Mouse (Mus musculus): Measurements from ENCODE around the gene Ppa1. TPM values are rescaled to one million over a fixed set of nuclear protein-coding genes. Genes with fewer than 3 reads are reported as not detected.
A peak's percentile ranks its signal among the peaks of the same experiment; 100 is the strongest.

Gene Ppa1
- total RNA-seq, 2 experiments from 2014 or later: 65.3 to 70.5 TPM

DNA sequence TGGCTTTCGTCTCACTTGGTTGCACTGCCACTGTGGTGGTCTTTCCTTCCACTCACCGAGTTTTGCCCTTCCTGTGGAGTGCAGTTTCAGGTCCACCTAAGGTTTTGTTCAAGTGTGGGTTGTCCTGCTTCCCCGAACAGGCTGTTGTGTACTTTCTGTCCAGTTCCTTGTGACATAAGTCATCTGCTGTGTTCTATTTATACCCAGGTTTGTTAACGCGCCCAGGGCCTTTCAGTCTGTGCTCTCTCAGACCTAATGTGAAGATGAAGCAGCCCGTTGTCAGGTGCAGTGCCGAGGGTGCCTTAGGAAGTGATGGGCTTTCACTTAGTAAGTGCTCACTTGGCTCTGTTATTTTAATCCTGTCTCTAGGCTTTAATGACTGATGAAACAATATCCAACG is 41.1 kb downstream of the Ppa1 start:
- DNase-seq: peak in 1 of 2 experiments; percentile 37

DNA sequence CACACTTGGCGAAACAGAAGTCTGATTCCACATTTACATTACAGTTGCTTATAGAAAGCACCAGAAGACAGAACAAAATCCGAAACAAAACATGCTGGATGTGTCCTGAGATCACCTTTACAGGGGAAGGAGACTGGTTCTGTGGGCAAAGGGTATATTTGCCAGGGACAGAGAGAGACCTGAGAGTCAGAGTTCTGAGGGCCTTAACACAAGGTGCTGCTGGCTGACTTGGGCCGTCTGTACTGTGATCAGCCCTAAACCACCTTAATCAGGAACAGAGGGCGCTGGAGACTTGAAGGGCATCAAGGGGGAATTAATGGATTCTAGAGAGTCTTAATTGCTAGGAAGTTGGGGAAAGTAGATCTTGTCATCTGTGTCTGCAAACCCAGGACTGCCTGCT is 45.2 kb downstream of the Ppa1 start:
- intact Hi-C loops (cut with DNase I): no loop called here
- DNase-seq: no peak

More for the DNA sequence above, 41.1 kb downstream of the Ppa1 start:
- intact Hi-C loops (cut with DNase I): no loop called here

DNA sequence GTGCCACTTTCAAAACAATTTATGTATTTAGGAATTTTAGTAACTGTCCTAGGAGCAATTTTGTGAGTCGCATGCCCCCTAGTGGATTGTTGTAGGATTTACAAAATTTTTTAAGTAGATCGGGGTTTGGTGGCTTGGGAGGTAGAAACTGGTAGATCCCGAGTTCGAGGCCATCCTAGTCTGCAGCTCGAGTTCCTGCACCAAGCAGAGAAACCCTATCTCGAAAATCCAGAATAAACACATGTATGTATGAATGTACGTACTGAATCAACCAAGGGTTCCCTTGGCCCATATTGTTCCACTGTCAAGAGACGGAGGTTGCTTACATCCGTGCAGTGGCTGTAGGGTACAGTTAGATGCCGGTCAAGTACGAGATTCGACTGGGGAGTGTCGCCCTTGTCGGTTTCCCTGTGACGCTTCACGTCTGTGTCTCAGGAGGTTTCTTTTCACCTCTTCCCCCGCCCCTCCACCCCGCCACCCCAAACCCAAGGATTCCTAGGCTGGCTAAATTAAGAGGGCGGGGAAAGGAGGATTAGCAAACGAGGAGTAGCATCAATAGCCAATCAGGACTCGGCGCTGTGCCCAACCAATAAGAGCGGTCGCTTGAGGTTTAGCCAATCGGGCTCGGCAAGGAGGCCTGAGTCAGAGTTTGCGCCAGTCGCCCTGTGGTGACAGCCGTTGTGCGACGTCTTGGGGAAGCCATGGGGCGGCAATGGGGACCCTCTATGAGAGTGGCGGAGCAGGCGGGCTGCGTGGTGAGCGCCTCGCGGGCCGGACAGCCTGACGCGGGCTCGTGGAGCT is 46.7 kb downstream of the Ppa1 start, which contains the start of gene Tysnd1:
Tysnd1 (plus strand) TSS at position 645 of the 801 bp plus-strand sequence.
- peak; percentile 93 to 94 for DNase-seq
- intact Hi-C loops (cut with DNase I): no loop called here

DNA sequence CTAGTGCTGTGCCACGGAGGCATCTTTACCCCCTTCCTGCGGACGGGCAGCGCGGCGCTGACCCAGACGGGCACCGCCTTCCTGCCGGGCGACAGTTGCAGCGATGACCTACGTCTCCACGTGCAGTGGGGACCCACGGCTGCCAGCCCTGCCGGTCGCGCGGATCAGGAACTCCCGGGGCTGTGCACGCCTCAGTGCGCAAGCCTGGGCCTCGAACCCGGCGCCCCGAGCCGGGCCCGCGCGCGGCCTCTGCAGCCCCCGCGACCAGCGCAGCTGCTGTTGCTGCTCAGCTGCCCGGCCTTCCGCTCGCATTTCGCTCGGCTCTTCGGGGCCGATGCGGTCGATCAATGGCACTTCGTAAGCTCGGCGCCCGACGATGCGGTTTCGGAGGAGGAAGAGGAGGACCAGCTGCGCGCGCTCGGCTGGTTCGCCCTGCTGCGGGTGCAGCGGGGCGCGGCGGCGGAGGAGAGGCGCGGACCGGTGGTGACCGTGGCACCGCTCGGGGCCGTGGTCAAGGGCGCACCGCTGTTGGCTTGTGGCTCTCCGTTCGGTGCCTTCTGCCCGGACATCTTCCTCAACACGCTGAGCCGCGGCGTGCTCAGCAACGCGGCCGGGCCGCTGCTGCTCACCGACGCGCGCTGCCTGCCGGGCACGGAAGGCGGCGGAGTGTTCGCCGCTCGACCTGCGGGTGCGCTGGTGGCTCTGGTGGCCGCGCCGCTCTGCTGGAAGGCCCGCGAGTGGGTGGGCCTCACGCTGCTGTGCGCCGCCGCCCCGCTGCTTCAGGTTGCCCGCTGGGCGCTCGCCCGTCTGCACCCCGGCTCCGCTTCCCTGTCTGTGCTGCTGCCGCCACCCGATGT is 47.6 kb downstream of the Ppa1 start:
- intact Hi-C loops (cut with DNase I): no loop called here
- DNase-seq: no peak

DNA sequence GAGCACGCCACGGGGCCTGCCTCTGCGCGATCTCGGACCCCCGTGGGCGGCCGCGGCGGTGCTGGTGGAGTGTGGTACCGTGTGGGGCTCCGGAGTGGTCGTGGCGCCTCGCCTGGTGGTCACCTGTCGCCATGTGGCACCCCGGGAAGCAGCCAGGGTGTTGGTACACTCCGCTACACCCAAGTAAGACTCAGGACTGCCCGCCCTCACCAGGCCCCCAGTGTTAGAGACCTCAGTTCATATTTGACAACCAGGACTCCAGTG is 48.1 kb downstream of the Ppa1 start:
- intact Hi-C loops (cut with DNase I): no loop called here
- DNase-seq: no peak

DNA sequence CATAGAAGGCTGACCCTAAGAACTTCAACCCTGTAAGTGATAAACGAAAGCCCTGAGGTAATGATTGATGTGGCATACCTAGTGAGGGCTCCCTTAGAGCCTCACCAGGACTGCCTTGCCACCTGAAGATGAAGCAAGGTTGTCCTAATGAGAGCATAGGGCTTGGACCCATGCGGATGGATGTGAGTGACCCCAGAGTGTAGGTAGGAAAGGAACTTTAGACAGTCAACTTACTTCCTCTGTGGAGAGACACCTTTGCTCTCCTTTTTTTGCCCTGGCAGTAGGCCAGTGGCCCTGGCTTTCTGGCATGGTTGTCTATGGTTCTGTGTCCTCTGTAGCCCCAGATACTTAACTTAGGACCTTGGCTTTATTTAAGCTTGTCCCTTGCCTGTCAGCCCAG is 48.7 kb downstream of the Ppa1 start:
- intact Hi-C loops (cut with DNase I): no loop called here
- no peak for DNase-seq

DNA sequence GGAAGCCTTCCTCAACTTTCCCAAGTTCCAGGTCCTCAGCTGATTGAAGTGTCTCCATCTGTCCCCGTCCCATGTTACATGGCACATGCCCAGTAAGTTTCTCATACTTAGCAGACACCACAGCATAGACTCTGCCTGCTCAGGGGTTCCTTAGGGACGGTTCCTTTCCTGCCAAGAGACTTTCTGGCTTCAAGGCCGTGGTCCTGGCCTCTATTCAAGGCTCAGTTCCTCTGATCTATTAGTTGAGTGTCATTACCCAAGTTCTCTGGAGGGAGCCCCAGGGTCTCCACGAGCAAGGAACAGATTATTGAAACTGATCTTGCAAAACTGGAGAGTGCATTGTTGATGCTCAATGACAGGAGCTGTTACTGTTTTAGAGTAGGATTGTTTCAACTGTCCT is 56.3 kb downstream of the Ppa1 start:
- intact Hi-C loops (cut with DNase I): no loop called here
- no peak for DNase-seq

DNA sequence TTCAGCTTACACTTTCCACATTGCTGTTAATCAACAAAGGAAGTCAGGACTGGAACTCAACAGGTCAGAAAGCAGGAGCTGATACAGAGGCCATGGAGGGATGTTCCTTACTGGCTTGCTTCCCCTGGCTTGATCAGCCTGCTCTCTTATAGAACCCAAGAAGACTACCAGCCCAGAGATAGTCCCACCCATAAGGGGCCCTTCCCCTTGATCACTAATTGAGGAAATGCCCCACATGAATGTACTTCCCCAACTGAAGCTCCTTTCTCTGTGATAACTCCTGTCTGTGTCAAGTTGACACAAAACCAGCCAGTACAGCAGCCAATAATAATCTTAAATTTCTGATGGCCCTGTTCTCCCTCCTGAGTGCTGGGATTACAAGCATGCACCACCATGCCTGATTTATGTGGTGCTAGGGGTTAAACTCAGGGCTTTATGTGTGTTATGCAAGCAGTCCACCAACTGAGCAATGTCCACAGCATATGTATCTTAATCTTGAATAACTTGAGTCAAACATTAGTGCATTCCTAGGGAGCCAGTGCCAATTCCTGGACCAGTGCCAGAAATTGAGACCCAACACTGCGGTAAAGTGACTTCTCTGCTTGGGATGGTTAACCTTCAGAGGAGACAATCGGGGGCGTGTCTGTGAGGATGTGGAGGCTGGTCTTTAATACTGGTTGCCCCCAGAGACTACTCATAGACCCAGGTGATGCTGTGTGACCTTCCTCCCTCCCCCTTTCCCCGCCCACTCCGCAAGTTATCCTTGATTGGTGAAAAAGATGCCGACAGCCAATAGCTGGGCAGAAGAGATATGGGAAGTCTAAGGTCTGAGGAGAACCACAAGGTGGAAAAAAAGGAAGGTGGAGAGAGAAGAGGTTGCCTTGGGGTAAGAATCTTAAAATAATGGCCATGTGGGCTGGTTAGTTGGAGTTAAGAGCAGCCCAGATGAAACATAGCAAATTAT is 58.3 kb downstream of the Ppa1 start:
- no peak for DNase-seq
- intact Hi-C loops (cut with DNase I): no loop called here

DNA sequence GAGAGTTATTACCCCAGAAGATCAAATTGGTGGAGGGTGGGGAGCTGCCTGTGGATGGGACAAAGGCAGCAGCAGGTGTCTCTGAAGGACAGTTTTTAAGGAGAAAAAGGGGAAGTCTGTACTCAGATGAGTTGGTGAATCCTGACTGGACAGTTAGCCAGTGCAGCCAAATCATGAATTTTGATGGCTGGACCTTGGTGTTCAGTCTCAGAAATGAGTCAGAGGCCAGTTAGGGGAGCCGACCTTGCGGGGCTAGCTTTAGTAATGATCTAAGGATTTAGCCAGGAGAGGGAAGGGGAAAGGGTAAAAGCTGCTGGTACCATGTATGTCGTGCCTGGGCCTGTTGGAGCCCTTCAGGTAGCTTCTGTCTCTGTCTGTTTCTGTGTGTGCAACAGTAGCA is 65.2 kb downstream of the Ppa1 start:
- no peak for DNase-seq
- intact Hi-C loops (cut with DNase I): no loop called here

DNA sequence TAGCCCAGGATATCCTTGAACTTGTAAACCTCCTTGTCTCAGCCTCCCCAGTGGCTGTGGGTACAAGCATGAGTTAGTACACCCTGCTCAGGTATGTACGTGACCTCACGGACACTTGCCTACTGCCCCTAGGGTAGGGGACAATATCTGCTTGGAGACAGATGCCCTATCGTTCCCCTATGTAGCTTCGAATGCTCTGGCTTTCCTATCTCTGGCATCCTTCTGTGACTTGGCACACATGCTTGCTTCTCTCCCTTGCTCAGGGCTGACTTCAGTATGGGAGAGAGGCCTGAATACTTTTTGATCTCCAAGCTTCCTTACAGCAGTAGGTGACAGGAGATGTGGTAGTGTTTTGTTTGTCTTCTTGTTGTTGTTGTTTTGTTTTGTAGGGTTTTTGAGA is 65.8 kb downstream of the Ppa1 start:
- DNase-seq: no peak
- intact Hi-C loops (cut with DNase I): no loop called here

DNA sequence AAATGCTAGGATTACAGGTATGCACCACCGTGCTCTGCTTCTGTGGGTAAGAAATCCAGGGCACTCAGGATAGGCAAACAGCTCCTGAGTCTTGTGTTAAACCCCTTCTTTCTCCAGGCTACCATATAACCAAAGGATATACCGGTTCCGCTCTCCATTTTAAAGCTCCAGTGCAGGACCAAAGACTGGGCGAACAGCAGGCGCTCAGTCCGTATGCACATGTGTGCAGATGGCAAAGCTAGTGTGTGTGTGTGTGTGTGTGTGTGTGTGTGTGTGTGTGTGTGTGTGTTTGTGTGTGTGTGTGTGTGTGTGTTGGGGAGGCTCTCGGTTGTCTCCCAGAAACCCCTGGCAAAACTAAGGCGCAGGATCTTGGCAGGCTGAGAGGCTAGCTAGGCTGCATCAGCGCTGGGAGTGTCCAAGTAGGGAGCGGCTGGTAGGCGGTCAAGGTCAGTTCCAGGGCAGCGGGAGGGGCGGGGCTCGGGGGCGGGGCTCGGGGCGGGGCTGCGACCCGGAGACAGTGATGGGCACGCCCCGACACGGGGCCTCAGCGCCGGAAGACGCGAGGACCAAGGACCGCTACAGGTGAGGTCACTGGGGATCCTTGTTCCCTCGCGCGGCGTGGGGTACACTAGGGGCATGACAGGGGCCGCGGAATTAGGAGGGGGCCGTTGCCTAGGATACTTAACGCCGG is 66.6 kb downstream of the Ppa1 start, which contains the start of gene Aifm2:
Aifm2 (plus strand) TSS at position 493 of the 691 bp plus-strand sequence.
- intact Hi-C loops (cut with DNase I): no loop called here
- peak; percentile 60 to 71 for DNase-seq

DNA sequence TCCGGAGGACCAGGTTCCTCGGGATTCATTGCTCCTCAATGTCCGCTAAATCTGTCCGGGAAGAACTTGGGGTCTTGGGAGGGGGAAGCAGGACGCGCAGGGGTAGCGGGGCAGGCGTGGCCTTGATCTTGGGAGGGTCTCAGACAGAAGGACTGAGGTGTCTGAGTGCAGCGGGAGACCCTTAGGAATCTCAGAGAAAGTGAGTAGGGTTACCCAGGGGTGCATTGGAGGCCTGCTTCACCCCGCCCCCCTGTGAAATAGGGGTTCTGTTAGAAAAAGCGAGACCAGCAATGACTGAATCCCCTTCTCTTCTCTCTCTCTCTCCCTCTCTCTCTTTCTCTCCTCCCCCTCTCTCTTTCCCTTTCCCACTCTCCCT is 67.1 kb downstream of the Ppa1 start:
- intact Hi-C loops (cut with DNase I): no loop called here
- DNase-seq: no peak

DNA sequence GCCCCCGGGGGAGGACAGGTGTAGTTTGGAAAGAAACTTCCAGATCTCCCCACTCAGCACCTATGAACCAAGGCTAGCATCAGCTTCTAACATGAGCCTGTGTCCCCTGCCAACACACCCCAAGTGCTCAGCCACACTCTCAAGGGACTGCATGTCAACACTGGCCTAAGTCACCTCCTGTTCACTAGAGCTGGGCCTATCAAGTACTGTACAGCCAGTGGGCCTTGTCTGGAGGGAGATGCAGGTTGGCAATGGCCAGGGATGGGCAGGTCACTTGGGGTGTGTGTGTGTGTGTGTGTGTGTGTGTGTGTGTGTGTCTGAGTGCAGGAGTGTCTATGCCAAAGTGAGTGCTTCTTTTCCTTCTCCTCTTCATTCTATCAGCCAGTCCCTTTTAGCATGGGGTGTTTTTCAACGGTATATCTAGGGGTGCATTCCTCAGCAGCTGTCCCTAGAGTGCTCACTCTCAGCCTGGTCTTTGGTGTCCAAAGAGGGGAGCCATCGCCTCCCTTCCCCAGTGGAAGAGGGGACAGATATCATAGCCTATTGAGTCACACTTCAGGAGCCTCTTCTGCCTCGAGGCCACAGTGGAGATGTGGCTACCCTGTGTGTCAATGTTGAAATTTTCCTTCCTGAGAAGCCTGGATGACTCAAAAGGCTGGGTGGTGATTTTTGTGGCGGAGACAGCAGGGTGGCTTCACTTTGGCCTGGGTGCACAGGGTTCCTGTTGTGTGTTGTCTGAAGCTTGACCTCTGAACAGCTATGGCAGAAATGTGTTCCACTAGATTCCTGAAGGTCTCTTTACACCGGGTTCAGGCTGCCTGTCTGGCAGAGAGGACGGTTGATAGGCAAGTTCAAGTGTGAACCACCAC is 67.9 kb downstream of the Ppa1 start:
- intact Hi-C loops (cut with DNase I): no loop called here
- DNase-seq: no peak

DNA sequence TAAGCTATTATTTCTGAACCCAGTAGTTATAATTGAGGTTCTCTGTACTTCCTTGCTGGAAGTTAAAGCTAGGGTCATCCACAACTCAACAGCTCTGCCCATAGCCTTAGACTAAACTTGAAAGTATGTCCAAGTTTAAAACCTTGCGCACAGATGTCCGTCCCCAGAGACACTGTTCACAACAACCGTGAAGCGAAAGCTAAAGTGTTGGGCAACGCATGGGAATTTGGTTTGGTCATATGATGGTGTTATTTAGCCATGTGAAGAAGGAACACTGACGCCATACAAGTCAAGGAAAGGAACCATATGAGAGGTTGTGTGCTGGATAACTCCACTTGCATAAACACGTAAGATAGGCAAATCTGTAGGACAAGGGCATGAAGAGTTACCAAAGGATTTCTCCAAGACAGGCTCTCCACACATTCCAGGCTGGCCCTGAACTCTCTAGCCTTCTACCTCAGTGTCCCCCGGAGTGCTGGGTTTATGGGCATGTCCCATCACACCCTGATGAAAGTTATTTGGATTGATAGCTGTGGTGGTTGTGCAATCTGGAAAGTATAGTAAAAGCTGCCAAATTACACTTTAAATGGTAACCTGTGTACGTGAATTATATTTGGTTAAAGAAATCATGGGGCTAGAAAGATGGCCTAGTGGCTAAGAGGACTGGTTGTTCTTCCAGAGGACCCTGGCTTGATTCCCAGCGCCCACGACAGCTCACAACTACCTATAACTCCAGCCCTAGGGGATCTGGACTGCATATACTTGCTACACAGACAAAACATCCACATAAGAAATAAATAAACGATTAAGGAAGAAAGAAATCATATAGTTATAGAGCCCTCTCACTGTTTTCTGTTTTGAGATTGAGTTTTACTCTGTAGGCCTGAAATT is 69.3 kb downstream of the Ppa1 start:
- no peak for DNase-seq
- intact Hi-C loops (cut with DNase I): no loop called here

DNA sequence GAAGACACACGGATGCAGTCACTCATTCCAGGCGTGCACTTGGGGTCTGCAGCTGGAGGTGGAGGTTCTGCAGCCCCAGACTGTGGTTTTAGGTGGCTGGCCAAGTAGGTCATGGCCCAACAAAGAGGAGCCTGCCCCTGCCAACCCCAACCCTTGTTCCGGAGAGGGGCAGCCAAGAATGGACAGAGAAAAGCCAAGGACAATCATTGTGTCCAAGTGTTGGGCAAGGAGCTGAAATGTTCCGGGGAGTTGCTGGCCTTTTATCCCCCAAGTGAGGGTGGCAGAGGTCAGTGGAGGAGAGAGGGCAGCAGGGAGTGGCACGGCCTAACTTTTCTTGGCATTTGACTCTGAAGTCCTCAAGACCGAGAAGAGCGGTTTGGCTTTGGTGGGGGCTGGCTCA is 72.0 kb downstream of the Ppa1 start:
- intact Hi-C loops (cut with DNase I): no loop called here

DNA sequence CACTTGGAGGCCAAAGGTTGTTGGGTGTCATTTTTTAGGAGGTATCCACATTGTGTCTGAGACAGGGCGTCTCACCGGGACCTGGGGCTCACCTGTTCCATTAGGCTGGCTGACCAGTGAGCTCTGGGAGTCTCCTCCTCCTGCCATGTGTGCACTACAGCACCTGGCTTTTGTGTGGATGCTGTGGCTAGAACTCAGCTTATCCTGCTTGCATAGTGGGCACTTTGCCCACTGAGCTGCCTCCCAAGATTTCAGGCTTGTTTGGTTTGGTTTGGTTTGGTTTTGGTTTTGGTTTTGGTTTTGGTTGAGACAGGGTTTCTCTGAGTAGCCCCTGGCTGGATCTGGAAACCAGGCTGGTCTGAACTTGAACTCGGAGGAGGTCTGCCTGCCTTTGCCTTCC is 73.9 kb downstream of the Ppa1 start:
- intact Hi-C loops (cut with DNase I): no loop called here

More for the DNA sequence above, 72.0 kb downstream of the Ppa1 start:
- no peak for DNase-seq

DNA sequence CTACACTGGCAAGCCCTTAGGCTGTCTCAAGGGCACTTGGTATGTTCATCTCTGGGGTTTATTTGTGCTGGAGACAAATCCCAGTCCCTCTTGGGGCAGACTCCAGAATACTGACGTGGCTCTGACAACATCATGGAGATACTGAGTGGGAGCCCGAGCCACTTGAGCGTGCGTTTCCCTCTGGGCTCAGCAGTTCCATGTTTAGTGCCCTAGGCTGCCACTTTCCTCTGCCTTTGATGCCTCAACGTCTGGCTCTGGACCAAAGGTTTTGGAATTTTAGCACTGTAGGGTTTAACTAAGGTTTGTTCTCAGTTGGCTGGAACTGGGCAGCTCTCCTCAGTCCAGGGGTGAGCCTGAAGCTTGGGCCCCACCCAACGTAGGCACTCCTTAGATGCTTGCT is 74.9 kb downstream of the Ppa1 start:
- no peak for DNase-seq
- intact Hi-C loops (cut with DNase I): no loop called here

More for the DNA sequence above, 73.9 kb downstream of the Ppa1 start:
- DNase-seq: no peak

All from heart, postnatal 36 days (tissue).